Mouse (Mus musculus) adrenal gland, postnatal 10 days (tissue): ENCODE data around the gene Akap6. TPM values are rescaled to one million over a fixed set of nuclear protein-coding genes. Genes with fewer than 3 reads are reported as not detected.

Experiments
- DNase-seq: peaks from one replicate; pipeline ENCODE4 v3.0.0; 2021; ENCODE audit warnings: mixed read lengths
- total RNA-seq, 2 experiments: library from RNA; stranded (reverse); gene quantifications; 2 replicates each; pipeline ENCODE4 v1.2.3; 2021

The Akap6 gene
- total RNA-seq, 2 experiments from 2014 or later, result 4.2 to 11.6 TPM

DNA sequence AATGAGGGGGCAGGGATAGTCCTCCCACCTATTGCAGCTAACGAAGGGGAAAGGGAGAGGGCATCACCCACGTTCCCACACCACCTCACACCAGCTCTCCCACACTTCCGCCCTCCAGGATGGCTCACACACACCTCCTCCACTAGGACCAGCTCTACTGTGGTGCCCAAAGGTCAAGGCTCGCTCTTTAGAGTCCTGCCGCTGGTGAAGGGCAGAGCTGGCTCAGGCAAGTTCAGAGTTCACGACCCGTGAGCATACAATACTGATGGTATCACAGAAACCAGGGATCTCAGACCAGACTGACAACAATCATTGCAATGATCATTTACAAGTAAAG is 149.3 kb downstream of the Akap6 start:
- DNase-seq, result no peak

DNA sequence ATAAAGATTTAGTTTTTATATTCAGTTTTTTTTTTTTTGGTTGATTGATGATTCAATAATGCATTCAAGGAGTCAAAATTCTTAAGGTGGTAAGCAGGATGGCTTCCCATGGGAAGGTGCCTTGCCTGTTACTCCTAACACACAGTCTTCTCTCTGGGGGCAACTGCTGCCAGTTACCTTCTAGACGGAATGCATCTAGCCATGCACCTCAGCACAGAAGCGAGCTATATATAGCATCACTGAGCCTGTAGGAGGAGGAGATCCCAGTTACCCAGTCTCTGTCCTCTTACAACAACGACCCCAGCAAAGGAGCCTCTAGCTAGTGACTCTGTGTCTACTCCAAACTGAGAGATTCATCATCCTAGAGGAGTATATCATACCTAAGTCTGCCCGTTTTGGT is 150.1 kb downstream of the Akap6 start:
- DNase-seq, result no peak

DNA sequence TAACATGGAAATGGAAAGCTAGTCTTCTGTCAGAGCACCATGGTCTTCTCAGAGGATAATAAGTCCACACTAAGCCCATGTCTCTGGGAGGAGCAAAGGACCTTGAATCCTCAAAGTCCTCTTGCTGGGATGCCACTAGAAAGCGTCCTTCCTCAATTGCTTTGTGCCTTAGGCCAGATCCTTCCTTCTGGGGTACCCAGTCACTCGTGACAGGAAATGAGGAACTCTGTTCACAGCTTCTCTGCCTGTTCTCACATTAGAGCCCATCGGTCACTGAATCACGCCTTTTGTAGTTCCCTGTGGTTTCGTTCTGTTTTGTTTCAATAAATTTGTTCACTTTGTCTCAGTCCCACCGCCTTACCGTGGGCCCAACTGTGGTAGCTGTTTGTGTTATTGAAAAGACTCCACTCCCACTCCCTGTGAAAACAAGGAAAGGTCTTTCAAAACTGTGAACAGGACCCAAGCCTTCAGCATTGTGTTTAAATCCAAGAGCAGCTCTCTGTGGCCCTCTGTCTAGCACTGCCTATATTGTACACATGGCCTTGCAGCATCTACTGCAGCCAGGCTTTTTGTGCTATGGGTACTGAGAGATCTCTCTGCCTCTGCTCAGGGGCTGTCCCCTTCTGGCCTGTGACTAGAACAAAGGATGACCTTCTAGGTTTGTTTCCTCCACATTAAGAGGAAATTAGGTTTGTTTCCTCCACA is 151.3 kb downstream of the Akap6 start:
- DNase-seq, result no peak

DNA sequence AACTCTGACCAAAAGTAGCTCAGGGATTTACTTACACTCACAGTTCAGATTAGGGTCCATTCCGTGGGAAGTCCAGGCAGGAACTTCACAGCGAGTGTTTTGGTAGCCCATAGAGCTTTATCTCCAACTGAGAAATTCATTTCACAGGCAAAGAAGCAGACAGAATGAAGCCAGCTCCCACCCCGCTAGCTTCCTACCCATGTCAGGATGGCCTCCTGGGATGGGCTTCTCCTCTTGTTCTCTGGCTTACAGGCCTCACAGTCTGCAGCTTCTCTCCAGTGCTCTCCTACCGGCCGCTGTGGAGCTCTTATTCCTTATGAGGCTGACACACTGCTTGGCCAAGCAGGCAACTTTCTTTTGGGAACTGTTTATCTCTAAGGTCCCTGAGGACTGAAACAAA is 152.0 kb downstream of the Akap6 start:
- DNase-seq, result no peak

DNA sequence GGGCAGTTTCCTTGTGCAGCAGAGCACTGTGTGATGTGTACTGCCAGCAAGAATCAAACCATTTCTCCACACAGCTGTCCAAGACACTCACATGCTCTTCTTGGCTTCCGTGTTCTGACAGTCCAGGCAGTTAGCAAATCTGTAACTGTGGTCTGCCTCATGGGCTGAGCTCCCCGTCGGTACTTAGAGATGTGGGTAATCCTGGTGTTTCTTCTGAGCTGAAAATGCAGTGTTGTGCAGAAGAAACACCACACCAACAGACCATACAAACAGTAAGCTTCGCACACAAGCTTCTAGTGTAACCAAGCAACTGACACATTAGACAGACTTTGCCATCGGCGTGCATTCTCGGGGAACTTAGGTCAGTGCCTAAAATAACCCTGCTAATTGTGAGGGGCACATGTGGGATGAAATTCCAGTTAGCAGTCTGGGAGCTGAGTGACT is 155.1 kb downstream of the Akap6 start:
- DNase-seq, result no peak

DNA sequence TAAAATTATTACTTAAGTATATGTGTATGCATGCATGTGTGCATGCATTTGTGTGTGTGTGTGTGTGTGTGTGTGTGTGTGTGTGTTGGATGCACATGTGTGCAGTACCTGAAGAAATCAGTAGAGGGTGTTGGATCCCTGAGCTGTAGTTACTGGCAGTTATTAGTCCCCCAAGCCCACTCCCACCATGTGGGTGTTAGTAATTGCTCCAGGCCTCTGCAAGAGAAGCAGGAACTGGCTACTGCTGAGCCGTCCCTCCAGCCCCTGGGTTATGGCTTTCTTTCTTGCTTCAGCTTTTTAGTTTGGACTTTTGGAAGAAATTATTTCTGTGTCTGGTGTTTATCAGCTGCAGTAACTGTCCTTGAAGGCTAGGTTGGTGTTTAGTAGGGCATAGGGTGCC is 156.9 kb downstream of the Akap6 start:
- DNase-seq, result no peak

DNA sequence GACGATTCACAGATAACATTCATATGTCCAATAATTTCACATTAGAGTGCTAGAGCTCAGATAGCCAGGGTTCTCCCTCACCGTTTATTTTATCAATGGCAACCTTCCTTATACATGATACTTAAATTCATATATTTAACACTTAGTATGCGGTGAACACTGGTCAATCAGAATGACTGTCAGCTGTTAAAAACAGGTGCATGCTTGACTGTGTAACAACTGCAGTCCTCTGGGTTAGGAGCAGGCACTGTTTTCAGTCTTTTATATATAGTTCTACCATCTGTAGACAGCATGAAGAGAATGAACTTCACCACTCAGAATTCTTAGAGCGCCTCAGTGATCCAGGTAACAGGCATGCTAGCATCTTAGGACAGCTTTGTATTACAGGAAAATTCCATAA is 158.1 kb downstream of the Akap6 start:
- no peak for DNase-seq

DNA sequence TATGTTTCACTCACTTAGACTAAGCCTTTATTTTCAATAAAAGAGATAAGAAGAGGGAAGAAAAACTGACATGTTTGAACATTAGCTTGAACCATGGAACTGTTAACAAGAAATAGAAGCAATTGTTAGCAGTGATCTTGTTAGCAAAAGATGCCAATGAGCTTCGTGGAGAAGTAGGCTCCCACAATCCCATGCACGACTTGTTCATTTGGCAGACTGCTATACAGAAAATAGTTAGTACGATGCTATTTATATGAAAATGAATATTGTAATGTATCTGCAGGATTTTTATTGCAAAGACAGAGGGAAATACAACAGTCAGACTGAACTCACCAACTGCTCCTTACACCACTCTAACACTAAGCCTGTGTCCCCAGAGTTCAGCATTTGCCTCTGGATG is 162.7 kb downstream of the Akap6 start:
- no peak for DNase-seq

DNA sequence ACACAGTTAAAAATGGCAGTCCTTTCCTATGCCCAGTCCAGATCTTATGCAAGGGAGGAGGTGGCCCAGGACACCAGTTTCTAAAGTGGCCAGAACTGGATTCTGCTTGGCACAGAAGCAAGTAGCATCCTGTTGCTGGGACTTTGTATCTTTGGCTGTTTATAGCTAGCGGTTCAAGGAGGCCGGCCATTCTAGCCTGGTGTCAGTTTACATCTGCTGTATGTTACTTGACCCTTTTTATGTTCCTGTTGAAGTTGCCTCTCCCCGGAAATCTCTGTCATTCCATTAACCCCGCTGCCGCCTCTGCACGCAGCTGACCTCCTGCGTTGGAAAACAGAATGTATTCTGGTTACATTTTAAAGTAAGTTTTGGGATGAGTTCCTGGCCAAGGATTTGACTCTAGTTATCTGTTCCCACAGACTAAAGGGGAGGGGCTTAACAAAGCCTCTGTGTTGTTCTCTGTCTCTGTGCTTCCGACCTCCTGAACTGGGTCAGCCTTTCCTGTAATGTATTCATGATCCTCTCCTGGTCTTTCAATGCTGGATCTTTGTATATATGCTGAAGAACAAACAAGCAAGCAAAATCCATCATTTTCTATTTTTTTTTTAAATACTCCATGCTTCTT is 168.9 kb downstream of the Akap6 start:
- DNase-seq, result peak; percentile 9

DNA sequence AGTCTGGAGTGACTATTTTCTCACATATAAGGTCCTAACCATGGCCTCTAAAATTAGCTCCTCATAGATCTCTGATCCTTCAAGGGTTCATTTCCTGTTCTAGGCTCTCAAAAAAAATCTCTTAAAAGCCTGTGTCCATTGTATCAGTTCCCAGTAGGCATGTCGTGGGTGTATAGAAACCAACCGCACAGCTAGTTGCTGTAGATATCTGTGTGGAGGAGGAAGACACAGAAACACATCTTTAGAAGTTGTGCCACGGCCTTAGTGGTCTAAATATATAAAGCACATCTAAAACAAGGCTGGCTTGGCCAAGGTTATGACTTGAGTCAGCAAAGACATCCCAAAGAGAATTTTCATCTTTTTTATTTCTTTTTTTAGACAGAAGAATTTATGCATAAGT is 172.4 kb downstream of the Akap6 start:
- DNase-seq, result no peak

DNA sequence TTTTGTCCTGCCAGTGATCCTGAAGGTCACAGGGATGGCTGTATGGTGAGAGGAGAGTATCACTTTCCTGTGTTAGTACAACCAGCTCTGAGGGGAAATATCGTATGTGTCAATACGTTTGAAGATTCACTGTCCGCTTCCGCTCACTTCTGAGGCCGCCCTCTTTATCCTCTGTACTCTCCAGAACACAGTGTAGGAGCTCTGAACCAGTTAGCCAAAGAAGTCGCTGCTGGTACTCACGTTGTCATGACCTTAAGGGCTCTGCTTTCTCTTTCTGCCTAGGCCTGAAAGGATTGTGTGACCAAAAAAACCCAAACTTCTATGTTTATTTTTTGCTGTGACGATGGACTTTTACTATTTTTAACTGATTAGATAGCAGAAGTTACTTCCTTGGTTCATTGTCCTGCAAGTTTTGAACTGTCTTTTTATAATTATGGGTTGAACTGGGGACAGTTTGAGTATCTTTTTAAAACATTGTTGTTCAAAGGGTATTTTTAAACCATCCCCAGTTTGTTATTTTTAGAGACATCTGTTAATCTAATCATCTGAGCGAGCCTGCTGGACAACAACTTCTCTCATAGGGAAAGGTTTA is 175.2 kb downstream of the Akap6 start:
- DNase-seq, result no peak

DNA sequence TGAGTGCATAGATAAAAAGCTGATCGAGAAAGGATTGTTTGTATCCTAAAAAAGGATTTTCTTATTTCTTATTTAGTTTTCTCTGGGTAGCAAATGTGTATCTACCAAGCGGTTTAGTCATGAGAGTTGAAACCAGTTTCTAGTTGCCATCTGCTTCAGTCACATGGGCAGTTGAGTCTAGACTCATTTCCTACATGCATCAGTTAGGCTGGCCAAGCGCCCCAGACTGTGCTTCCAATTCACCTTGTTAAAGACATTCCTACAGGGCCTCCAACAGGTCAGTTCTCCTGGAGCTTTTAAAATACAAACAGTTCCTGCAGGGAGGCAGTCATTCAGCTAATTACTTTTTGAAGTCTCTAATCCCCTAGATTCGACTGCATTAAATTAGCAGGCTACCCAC is 176.9 kb downstream of the Akap6 start:
- no peak for DNase-seq

DNA sequence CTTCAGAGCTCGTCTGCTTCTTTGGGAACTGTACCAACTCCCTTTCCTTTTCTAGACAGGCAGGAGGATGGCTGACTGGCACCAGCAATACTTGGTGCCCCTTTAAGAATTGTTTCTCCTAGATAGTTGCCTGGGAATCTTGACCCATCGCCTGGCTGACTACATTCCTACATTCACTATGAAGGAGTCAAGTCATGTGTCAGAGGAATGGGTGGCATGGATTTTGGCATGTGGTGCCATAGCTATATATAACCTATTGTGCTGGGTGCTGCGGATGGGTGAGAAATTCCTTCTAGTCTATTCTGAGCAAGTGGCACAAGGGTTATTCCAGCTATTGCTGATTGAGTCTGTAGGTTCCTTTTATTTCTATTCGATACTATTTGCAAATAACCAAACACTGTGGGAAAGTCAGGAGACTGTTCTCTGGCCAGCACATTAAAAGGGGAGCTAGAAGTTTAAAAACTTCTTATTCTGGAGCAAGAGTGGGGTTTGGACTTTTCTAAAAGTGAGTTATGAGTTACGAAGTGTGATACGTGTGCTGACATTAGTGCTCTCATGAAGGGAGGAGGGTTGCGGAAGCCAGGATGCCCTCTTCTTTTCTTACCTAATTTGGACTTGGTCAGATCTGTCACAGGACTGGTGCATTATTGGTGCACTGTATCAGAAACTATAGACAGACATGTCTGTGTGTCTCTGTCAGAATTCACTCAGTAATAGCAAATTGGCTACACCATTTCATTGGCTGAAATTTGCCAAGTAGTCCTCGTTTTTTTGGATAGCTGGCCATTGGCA is 178.0 kb downstream of the Akap6 start:
- no peak for DNase-seq

DNA sequence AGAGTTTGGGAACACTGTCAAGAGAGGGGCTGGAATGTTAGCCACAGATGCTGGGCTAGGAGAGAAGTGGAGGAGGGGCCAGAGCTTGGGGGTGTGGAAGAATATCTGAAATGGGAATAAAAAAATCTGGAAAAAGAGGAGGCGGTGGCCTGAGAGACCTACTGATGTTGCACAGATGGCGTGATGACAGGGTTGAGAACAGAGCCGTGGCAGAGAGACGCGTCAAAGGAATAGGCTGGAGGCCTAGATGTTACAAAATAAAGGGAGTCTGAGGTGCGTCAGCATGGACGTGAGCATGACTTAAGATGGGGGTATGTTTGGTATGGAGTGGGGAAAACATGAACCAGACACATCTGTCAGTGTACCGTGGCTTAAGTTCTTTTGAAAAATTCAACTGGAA is 180.1 kb downstream of the Akap6 start:
- no peak for DNase-seq

DNA sequence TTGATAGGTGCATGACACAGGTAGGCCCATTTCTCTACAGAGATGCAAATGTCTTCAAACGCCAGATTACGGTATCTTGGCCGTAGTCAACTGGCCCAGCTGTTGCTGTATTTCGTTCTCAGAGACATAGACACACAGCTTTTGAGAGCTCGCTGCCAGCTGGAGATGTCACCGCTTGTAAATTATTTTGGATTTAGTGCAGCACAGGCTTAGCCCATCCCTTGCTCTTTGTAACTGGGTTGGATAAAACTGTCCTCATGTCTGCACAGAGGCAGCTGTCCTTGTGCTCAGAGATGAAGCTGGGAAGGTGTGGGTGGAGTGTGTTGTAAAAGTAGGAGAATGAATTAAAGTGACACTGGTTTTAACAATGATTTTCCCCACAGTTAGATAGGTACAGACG is 193.3 kb downstream of the Akap6 start:
- DNase-seq, result no peak

DNA sequence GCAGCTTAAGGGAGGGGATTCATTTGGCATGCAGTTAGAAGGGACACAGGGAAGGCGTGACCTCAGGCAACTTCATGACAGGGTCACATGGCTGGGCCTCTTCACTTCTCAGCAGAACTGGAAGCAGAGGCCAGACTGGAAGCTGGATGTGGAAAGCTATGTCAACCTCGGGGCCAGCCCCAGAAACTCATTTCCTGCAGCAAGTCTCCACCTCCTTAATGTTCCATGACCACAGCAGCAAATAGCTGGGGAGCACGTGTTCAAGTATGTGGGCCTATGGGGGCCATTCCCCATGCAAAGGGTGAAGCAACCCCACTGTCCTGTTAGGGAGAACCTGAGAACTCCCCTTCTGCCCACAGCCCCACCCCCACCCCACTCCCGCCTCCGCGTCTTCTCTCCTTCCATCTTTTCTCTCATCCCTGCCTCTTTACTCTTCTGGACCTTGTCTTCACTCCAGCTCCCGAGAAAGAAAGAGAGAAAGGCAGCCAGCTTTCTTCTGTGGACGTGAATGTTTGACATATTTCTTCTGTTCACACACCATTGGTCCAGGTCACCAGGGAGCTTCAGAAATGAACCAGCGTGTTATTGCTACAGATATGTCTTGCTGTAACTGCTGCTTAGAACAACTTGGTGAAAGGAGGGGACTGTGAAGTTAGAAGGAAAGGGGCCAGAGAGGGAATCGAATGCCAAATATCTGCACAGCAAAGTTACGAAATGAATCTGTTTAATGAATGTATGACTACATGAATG is 194.6 kb downstream of the Akap6 start:
- no peak for DNase-seq

DNA sequence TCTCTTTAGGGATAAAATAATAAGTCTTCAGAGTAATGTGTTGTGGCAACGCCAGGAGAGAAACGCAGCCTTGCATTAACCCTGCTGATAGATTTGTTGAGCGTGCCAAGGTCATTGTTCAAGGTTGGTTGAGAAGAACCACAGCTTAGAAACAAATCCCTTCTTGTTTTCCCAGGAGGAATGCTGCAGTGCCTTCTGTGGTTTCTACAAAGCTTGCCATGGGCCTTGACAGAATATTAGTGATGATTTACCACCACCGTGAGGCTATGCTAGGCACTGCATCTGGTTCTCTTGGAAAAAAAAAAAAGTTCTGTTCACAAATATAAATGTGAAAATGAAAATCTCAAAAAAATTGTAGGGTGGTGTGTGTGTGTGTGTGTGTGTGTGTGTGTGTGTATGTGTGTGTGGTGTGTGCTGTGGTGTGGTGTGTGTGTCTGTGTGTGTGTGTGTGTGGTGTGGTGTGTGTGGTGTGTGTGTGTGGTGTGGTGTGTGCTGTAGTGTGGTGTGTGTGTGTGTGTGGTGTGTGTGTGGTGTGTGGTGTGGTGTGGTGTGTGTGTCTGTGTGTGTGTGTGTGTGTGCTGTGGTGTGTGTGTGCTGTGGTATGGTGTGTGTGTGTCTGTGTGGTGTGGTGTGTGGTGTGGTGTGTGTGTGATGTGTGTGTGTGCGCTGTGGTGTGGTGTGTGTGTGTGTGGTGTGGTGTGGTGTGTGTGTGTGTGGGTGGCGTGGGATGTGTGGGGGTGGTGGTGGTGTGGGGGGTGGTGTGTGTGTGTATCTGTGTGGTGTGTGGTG is 196.7 kb downstream of the Akap6 start:
- DNase-seq, result peak; percentile 67

DNA sequence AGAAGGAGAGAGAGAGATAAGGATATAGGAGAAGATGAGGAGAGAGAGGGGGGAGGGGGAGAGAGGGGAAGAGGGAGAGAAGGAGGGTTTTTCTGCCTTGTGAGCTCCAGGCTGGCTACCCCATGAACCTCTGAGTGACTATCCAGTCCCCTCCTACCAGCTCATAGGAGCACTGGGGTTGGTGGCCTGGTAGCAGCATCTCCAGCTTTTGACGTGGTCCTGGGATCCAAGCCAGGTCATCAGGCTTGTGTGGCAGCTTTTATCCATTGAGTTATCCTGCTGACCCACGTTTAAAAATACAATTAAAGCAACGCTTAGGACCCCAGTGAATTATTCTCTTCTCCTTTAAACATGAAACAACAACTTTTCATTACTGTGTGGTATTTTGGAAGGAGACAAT is 197.6 kb downstream of the Akap6 start:
- no peak for DNase-seq

DNA sequence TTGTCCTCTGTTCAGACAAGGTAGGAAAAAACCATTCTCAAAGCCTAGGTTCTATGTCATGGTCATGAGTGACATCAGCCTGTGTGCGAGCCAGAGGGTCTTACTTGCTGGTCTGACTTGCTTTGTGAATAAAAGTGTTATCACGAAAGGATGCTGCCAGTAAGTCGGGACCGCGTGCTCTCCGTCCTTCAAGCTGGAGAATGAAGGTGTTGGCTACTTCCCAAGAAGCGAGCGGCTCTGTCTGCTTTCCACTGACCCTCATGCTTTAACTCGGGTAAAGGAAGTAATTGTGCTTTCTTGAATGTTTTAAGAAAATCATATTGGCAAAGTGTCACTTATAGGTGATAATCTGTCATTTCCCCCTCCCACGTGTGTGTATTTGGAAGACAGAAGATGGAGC is 198.9 kb downstream of the Akap6 start:
- peak; percentile 18 for DNase-seq

DNA sequence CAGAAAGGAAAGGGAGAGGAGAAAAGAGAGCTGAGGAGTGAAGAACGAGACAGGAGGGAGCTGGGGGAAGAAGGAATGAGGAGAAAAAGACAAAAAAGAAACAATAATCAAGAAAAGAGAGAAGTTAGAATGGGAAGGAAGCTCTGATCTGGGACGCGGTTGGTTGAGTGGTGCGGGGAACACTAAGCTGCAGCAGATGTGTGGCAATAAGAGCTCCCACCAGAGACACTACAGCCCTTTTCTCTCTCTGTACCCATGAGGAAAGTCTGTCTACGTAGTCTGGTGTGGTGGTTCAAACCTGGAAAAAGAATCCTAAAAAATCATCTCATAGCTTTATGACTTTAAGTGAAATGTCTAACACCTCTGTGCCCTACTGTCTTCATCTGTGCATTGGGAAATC is 204.9 kb downstream of the Akap6 start:
- no peak for DNase-seq

DNA sequence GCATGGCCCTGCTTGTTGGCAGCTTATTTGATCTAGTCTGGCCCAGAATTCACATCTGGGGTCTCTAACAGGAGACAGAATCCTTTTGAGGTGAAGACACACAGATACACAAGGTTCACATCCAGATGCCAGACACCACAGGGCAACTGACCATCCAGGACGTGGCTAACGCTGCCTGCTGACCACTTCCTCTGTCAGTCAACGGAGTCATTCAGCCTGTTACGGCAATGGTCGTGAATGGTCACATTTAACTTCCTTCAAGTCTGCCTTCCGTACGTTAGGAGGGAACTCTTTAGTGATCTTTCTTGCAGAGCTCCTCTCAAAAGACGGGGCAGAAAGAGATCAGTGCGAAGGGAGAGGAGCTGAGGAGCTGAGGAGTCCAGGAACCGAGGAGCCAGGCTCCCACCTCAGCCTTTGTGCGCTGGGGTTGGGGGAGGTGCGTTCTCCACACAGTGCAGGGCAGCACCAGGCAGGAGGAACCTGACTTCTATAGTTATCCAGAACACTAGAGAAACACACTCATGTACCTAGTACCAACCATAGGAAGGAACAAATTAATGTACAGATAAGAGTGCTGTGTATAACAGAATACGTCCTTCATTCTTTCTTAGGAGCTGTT is 209.4 kb downstream of the Akap6 start:
- no peak for DNase-seq
